9 mouse cellular contexts compared by ENCODE assay signal in genomic region chr6:71156674-71157326, GRCm38 (mm10). TPM values are rescaled to one million over a fixed set of nuclear protein-coding genes. Genes with fewer than 3 reads are reported as not detected.
A peak's percentile ranks its signal among the peaks of the same experiment; 100 is the strongest.
DNase-seq lines count a peak whose midpoint lies in the region; ATAC-seq and TF ChIP-seq lines count a peak whose summit lies in the region.
"Had no signal": no experiment of that assay in that cellular context is flagged by ENCODE, and none has a peak within 500 bp of the region (broad histone marks: within the 10 kb centered on the region; RNA-seq: fewer than 3 reads in every experiment).

No protein-coding gene starts in this region.

- H3K27me3 ChIP-seq in forebrain, embryonic 10.5 days (ENCODE audit: poor library complexity, severe bottlenecking), result no peaks in the 10 kb centered on the region
- no peaks in the 10 kb centered on the region for H3K27me3 ChIP-seq in forebrain, embryonic 16.5 days (replicated peaks; ENCODE audit: control insufficient read depth, insufficient read depth, low read length)
- no peaks in the 10 kb centered on the region for H3K27me3 ChIP-seq in spleen, adult 2 months (ENCODE audit: control insufficient read depth, insufficient read depth, low read length)
- H3K27me3 ChIP-seq in liver, embryonic 12.5 days (replicated peaks), result no peaks in the 10 kb centered on the region

- TF ChIP-seq POLR2A in spleen, adult 2 months (IDR thresholded peaks at IDR 0.05; ENCODE audit: low read depth, low read length), result no peak

- no peak for ATAC-seq in forebrain, embryonic 16.5 days
- no peak for ATAC-seq in liver, embryonic 12.5 days
- ATAC-seq in erythroblast, adult 5-6 weeks (replicated peaks; ENCODE audit: low FRiP score, poor library complexity, severe bottlenecking), result no peak

- no peaks in the 10 kb centered on the region for H3K36me3 ChIP-seq in forebrain, embryonic 10.5 days (replicated peaks)
- no peaks in the 10 kb centered on the region for H3K36me3 ChIP-seq in forebrain, embryonic 16.5 days (ENCODE audit: control insufficient read depth, insufficient read depth)
- H3K36me3 ChIP-seq in spleen, adult 2 months (ENCODE audit: control insufficient read depth, insufficient read depth, low read length), result no peaks in the 10 kb centered on the region
- no peaks in the 10 kb centered on the region for H3K36me3 ChIP-seq in liver, embryonic 12.5 days

- H3K4me1 ChIP-seq in forebrain, embryonic 10.5 days, result no peaks in the 10 kb centered on the region
- H3K4me1 ChIP-seq in forebrain, embryonic 16.5 days (replicated peaks; ENCODE audit: control insufficient read depth, insufficient read depth, low read length), result no peaks in the 10 kb centered on the region
- H3K4me1 ChIP-seq in spleen, adult 2 months (ENCODE audit: control insufficient read depth, insufficient read depth, insufficient read length), result no peaks in the 10 kb centered on the region
- H3K4me1 ChIP-seq in liver, embryonic 12.5 days, result no peaks in the 10 kb centered on the region

- TF ChIP-seq CTCF in spleen, adult 2 months (IDR thresholded peaks at IDR 0.05; ENCODE audit: extremely low read depth, insufficient read depth, insufficient read length, insufficient replicate concordance), result peak; percentile 15; the same call in 1 of the 2 replicates

- H3K9me3 ChIP-seq in forebrain, embryonic 10.5 days, result no peaks in the 10 kb centered on the region
- no peaks in the 10 kb centered on the region for H3K9me3 ChIP-seq in forebrain, embryonic 16.5 days (ENCODE audit: control insufficient read depth, low read length)
- H3K9me3 ChIP-seq in liver, embryonic 12.5 days (replicated peaks), result no peaks in the 10 kb centered on the region

- 80% methylated on average over 5 of the region's 5 CpGs for WGBS in forebrain, embryonic 10.5 days
- WGBS in forebrain, embryonic 16.5 days, result 56% methylated on average over 5 of the region's 5 CpGs
- 90% methylated on average over 5 of the region's 5 CpGs for WGBS in spleen, adult 2 months
- 66% methylated on average over 5 of the region's 5 CpGs for WGBS in liver, embryonic 12.5 days (ENCODE audit: insufficient replicate concordance)

- no peak overlapping the region for H3K9ac ChIP-seq in forebrain, embryonic 16.5 days (replicated peaks; ENCODE audit: low read depth, low read length)
- no peak overlapping the region for H3K9ac ChIP-seq in liver, embryonic 12.5 days

- no peak overlapping the region for H3K4me3 ChIP-seq in forebrain, embryonic 10.5 days
- H3K4me3 ChIP-seq in forebrain, embryonic 16.5 days (replicated peaks; ENCODE audit: low read length), result no peak overlapping the region
- H3K4me3 ChIP-seq in spleen, adult 2 months (ENCODE audit: extremely low read depth, insufficient read depth, insufficient read length), result no peak overlapping the region
- no peak overlapping the region for H3K4me3 ChIP-seq in liver, embryonic 12.5 days

- H3K4me2 ChIP-seq in forebrain, embryonic 16.5 days (ENCODE audit: low read length), result no peak overlapping the region
- H3K4me2 ChIP-seq in liver, embryonic 12.5 days, result 0 out of 2 replicates have a peak overlapping the region, but pooled peaks have one; percentile 20

- H3K27ac ChIP-seq in forebrain, embryonic 10.5 days, result no peak overlapping the region
- H3K27ac ChIP-seq in forebrain, embryonic 16.5 days (ENCODE audit: low read length), result no peak overlapping the region
- H3K27ac ChIP-seq in spleen, adult 2 months (ENCODE audit: insufficient read depth, low read length), result no peak overlapping the region
- H3K27ac ChIP-seq in liver, embryonic 12.5 days, result no peak overlapping the region

- peak; percentile 36 for DNase-seq in forebrain, embryonic 10.5 days (ENCODE audit: extremely low spot score, low spot score)
- DNase-seq in spleen, adult 2 months (ENCODE audit: low read depth in 1 of 2, low spot score in 2 of 2), result no peak
- DNase-seq in spleen, postnatal 14 days (ENCODE audit: low spot score in 2 of 2), result no peak
- no peak for DNase-seq in adipocyte (ENCODE audit: low spot score)
- no peak for DNase-seq in left cerebral cortex, adult 18-20 months (ENCODE audit: low spot score in 2 of 2)

RNA-seq across cellular contexts. Expression of gene Thnsl2, which starts 12.6 kb away (rescaled TPM):
- 4.3 and 4.7 TPM in 2 replicates for polyA plus RNA-seq in forebrain, embryonic 10.5 days (2016; fragmentation: Nextera tagmentation; extraction: Ambion mirVana)
- polyA plus RNA-seq in forebrain, embryonic 16.5 days (2015; fragmentation: Nextera tagmentation; extraction: Ambion mirVana), result 3.2 and 3.3 TPM in 2 replicates
- polyA plus RNA-seq in spleen, adult 2 months (2012; rRNA removed), result 2.1 and 2.5 TPM in 2 replicates
- 6.4 TPM in 2 replicates for polyA plus RNA-seq in liver, embryonic 12.5 days (2016; fragmentation: Nextera tagmentation; extraction: Ambion mirVana)
- total RNA-seq in erythroblast, adult 5-6 weeks (2015; ENCODE audit: low replicate concordance), result not detected in 2 replicates
- not detected in 2 replicates for total RNA-seq in erythroblast, adult 5-6 weeks (2017; ENCODE audit: low replicate concordance)
- total RNA-seq in left cerebral cortex, adult 18-20 months (2021), result 1 to 10 TPM; 3.8 to 5.6 TPM

RNA-seq across cellular contexts. Expression of gene Fabp1, which starts 42.8 kb away (rescaled TPM):
- not detected in 2 replicates for polyA plus RNA-seq in forebrain, embryonic 10.5 days (2016; fragmentation: Nextera tagmentation; extraction: Ambion mirVana)
- polyA plus RNA-seq in forebrain, embryonic 16.5 days (2015; fragmentation: Nextera tagmentation; extraction: Ambion mirVana), result not detected in 2 replicates
- polyA plus RNA-seq in spleen, adult 2 months (2012; rRNA removed), result 0.23 TPM in 1 of 2 replicates, not detected in the other
- 109 and 117 TPM in 2 replicates for polyA plus RNA-seq in liver, embryonic 12.5 days (2016; fragmentation: Nextera tagmentation; extraction: Ambion mirVana)
- total RNA-seq in erythroblast, adult 5-6 weeks (2015; ENCODE audit: low replicate concordance), result not detected in 2 replicates
- not detected in 2 replicates for total RNA-seq in erythroblast, adult 5-6 weeks (2017; ENCODE audit: low replicate concordance)
- not detected for total RNA-seq in left cerebral cortex, adult 18-20 months (2021)
- total RNA-seq: heart, adult 8-10 months had no signal

Comparison
In these comparisons a context has a peak if more than half of its experiments do, and no peak if none do; other contexts are left out.
1. RNA of gene Fabp1, which starts 42.8 kb away (polyA plus RNA-seq): 109 to 117 TPM in liver, embryonic 12.5 days; 0.23 TPM in spleen, adult 2 months, not detected in forebrain, embryonic 10.5 days and not detected in forebrain, embryonic 16.5 days; every median in the first group is over 10 times any median in the second.